Mouse (Mus musculus) 416B (cell line): ENCODE results near the gene Acap2.

ENCODE experiments used
- DNase-seq: peaks from one replicate; pipeline ENCODE4 v3.0.0; 2011; ENCODE audit warnings: low read depth

Acap2 gene

DNA sequence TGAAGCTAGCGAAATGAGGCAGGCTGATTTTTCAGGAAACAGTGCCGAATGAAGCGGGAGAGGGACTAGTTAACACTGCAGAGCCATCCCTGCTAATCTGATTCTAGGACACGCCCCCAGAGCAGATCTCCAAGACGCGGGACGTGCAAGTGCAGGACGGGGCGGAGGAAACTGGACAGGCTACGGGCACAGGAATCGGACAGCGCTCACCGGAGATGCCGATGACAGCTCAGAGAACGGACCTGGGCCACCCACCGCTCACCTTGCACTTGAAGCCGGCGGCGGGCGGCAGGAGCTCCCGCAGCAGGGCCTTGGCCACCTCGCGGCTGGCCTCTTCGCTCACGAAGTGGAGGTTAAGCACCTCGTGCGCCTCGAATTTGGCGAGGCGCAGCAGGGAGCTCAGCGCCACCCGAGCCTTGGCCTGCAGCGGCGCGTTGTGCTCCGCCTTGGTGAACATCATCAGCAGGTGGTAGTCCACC lies 120.4 kb downstream of the Acap2 start:
- peak; percentile 82 for DNase-seq

DNA sequence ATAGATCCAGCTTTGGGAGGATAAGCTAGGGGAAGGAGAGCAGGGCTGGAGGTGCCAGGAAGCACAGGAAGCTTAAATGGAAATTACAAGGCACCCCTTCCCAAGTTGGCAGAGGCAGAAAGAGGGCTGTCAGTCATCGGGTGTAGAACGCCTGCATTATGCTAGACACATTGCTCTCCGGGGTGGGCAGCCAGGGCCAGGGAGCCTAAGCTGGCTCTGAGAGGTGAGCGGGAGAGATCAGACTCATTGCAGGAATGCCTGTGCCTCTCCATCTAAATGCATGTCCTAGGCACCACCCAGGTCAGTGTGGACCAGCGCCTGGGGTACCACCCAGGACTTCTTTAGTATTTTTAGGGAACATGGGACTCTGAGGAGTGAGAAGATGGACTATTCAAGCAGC lies 123.6 kb downstream of the Acap2 start:
- DNase-seq, result no peak

DNA sequence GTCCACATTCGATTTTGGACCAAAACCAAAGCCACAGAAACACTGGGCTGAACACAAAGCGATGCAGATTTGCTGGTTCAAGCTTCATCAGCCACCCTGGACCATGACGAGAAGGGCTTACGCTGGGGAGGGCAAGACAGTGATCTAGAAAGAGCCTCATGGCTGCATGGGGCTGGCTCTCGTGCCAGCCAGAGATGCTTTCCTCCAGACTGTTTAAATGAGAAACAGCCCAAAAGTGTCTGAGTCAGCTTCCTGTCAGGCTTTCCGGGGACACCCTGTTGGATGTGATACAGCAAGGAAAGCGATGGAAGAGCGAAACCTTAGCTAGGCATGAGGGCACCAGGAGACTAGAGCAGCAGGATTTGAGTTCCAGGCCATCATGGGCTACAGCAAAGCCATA lies 124.6 kb downstream of the Acap2 start:
- DNase-seq, result peak; percentile 46

DNA sequence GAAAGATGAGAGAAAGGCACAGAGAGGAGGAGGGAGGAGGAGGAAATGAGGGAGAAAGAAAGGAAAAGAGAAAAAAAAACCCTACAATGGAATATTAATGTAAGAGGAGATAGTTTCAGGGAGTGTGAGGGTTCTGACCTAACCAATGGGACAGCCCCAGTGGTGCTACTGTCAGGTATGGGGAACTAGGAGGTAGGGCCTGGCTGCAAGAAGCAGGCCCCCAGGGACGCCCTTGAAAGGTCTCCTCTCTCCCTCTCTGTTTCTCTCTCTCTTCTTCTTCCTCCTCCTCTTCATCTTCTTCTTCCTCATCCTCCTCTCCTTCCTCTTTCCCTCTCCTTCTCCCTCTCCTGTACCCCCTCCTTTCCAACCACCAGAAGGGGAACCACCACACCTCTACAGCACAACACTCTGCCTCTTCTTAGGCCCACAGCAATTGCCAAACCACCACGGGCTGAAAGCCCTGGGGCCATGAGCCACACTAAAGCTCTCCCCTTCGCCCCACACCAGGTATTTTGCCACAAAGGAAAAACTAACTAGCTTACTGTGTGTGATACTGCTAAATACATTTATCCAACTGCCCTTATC lies 126.6 kb downstream of the Acap2 start:
- no peak for DNase-seq

DNA sequence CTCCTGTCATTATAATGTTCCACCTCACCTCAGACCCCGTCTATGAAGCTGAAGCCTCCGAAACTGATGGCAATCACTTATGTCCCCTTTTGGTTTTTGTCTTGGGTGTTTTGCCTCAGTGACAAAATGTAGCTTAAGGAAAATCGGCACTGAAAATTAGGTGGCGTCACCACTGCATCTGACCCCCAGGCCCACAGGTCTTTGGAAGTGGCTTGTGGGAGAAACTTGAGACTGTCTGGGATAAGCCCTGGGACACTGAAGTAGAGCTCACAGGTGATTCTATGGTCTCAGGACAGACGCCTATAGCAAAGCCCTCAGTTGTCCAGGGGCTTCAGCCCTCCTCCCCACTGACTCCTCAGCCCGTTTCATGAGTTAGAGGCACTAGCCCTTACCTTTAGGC lies 129.3 kb downstream of the Acap2 start:
- no peak for DNase-seq

DNA sequence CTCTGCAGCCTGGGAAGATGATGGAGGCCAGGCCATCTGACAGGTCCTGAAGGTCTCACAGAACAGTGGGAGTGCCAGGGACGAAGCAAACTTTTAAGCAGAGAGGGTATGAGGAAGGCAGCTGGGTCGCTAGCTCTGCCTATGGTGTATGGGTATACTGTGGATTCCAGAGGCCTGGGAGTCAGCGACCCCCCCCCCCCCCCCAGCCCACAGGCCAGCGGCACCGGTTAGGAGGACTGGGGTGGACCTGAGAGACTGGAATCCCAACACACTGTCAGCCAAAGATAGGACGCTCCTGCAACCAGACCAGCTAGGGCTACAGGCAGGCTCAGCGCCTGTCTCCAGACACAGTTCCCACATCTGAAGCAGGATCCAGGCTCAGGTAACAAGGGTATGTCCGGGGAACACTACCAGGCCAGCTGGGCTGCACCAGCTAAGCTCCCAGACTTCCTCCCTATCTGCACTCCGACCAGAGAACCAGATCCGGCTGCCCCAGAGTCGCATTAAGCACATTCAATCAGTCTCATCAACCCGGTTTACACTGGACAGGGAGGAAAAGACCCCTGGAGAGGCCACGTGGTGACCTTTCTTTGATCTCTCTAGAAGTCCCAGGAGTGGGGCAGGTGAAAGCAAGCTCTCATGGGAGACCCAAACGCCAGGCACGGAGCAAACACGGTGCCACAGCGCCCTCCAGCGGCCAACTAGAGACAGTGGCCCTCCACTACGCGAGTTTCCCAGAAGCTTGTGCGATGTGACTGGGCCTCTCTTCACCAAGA lies 130.5 kb downstream of the Acap2 start:
- peak; percentile 87 for DNase-seq

DNA sequence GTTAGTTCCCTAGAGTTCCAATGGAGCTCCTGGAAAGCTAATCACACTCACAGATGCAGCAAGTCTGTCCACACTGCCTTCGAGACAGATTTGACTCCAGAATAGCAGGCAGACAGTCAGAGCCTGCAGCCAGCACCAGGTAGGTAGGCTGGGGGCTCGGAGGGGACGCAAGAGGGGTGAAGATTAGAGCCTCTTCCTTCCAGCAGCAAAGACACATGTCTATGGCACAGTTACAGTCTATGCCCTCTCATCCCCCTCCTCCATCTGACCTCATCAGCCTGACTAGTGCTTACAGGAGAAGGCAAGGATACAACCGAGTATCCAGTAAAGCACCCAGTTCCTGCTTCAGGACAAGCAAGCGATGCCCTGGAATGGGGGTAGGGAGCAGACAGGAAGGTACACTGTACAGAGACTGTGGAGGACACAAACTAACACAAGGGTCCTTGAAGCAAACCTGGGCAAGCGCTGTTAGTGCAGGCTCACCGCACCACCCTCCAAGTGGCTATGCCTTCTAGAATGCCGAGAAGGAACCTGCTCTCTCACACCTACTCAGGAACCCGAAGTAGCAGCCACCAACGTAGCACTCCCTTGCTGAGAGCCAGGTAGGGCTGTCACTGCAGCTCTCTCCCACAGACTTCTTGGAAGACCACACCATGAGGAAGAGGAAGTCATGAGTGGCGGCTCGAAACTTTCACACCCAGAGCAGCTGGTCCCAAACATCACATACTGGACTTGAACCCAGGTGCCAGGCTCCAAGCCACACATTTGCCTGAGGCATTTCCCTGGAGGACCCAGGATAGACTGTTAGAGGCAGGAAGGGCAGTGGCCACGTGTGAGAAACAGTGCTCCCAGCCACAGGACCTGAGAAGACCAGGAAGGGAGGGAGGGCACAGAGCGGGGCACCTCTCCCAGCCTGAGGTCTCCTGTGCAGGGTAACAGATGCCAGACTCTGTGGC lies 131.6 kb downstream of the Acap2 start:
- no peak for DNase-seq

DNA sequence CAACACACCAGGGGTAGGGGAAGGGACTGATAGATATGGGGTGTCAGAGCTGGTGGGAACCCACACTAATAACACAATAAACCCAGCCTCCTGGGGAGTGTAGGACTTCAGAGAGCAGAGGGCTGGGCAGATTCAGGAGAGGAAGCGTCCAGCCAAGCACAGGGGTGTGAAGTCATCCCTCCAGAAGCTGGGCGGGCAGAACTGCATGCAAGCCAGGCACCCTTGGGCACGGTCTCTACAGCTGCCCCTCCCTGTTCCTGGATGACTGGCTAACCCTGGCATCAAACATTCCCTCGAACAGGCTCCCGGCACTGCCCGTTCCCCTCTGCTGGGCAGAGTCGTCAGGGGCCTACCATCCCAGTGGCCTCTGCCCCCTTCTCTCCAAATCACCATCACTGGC lies 132.8 kb downstream of the Acap2 start:
- DNase-seq, result no peak

DNA sequence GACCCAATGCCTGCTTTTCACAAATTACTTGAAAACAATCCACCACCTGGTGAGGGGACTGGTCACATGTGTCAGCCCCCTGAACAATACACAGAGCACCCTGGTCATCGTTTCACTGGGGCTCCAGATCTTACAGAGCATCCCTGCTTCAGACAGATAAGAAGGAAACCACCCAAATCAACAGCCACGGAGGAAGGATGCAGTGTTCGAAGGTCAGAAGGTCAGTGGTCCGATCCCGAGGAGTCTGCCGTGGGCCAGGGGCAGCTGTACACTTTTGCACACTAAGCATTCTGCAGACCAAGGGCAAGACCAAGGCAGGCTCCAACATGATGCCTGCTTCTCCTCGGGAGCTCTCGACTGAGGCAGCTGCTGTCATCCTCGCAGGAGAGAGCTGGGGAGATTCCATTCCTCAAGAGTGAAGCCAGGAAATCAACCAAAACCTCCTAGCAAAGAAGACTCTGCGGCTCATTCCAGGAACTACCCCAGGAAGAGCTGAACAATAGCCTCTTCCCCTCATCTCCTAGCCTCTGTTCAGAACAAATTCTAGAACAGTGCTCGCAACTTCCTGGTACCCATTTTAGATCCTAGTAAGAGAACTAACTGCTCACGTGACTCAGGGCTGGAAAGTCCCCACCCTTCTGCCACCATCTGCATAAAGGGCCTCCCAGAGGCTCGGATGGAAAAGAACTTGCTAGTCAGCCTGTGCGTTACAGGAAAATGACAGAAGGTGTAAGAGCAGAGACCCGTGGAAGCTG lies 134.5 kb downstream of the Acap2 start:
- DNase-seq, result peak; percentile 74

DNA sequence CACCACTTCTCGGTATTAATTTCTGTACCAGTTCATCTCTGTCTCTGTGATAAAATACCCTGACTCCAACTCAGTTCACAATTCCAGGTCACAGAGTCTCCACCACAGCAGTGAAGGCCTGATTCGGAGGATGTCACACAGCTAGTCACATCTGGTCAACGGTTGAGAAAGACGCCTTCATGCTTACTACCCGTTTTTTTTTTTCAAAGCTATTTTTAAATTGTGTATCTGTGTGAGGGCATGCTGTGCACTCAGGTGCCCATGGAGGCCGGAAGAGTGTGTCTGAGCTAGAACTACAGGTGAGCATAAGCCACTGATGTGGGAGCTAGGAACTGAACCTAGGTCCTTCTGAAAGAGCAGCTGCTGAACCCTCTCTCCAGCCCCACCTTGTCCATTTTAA lies 136.3 kb downstream of the Acap2 start:
- no peak for DNase-seq

DNA sequence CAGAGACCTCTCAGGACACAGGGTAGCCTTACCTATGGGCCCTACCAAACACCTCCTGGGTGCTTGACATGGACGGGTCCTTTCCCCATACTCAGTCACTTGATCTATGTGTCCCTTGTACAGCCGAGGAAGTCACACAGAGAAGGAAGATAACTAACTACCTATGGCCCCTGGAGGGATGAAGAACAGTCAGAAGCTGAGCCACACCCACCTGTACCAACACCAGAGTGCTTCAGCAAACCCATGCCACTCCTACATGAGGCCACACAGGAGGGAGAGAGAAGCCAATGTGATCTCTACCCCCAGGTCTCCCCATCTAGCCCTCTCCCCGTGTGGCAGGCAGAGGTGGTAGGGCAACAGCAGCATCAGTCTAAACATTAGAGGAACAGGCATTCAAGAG lies 138.1 kb downstream of the Acap2 start:
- DNase-seq, result no peak

DNA sequence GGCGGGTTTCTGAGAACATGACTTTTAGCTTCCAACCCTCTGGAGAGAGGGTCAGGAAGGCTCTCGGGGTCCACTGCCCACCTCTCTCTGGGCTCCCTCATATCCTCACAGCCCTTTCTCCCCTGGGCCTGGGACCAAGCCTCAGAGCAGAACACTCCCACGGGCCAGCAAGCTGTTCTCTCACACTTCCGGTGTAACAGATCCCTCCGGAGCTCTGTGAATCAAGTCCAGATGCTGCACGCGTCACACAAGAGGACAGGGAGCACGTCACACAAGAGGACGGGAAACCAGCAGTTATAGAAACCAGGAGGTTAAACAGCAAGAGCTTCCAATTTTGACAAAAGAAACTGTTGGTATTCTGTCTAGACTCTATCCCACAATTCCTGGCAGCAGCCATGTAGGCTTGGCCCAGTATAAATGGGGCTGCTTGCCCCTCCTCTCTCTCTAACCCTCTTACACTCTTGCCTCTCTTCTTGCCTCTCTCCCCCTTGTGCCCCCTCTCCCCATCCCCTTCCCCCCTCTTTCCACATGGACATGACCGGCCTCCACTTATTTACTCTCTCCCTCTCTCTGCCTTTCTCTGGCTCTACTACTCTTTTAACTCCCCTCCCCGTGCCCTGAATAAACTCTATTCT lies 139.7 kb downstream of the Acap2 start:
- no peak for DNase-seq

DNA sequence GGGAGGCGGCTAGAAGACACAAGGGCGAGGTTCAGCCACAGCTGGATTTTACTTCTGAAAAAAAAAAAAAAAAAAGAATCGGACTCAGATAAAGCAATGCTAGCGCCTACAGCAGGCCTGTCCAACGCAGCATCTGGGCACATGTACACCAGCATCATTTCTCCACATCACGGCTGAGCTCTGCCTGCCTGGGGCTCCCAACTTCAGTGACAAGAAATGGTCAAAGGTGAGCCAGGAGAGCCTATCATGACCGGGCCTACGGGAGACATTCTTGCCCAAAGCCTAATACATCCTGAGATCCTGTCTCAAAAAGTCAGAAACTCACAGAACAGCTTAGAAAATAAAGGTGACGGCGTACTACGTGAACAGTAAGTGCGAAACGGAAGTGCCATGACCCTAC lies 140.3 kb downstream of the Acap2 start:
- no peak for DNase-seq

DNA sequence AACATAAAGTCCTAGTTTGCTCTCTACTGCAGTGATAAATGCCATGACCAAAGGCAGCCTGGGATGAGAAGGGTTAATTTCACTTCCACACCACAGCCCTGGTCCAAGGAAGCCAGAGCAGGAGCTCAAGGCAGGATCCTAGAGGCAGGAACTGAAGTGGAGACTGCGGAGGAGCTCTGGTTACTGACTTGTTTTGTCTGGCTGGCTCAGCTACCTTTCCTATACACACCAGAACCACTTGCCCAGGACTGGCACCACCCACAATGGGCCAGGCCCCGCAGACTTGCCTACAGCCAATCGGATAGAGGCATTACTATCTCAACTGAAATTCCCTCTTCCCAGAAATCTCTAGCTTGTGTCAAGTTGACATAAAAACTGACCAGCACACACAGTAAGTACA lies 140.8 kb downstream of the Acap2 start:
- no peak for DNase-seq

DNA sequence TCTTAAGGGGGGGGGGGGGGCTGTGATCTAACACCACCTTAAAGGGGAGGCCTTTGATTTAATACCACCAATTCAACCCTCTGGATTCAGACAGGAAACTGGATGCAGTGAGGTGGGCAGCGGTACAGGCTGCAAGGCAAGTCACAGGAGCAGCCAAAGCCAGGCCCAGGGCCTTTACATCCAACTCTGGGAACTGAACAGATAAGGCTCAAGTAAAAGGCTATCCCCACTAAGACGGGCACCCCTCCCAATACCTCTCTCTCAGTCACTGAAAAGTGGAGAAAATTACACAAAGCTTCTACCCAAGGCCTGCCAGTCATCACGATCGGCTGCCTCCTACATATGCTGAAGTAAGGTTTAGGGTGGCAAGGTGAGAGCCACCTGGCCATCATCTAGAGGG lies 141.3 kb downstream of the Acap2 start:
- no peak for DNase-seq

DNA sequence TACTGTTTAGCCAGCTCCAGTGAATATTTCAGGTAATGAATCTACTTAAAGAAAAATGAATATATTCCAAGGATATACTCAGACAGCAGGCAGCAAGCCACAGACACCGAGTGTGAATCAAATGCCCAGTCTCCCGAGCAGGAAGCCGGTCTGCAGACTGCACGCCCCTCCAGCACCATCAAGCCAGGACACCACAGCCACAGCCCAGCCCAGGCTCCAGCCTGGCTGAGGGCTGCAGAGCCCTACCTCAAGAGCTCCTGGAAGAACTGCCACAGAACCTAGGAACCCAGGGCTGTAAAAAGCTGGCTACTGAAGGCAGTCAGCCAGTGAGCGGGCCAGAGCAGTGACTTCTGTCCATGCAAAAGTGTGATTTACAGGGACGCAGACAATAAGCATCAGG lies 148.2 kb downstream of the Acap2 start:
- no peak for DNase-seq

DNA sequence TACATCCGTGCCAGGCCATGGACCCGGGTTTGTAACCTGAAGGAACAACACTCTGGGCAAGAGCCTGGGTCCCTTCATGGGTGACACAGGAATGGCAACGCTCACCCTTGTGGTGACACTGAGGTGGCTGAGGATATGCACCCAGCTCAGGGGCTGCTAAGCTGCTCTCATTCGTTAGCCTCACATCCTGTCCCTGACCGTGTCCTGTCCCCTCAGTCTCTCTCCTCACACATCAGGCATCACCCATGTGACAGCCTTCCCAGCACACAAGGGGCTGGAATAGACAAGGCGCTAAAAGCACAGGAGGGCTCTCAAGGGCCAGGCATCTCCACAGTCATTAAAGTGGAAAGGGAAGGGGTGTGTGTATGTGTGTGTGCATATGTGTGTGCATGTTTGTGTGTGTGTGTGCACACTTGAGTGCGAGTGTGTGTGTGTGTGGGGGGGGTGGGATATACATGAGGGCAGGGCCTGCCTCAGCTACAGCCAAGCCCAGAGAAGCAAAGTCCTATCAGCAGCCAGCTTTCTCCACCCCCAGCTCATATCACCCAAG lies 148.8 kb downstream of the Acap2 start:
- peak; percentile 21 for DNase-seq

DNA sequence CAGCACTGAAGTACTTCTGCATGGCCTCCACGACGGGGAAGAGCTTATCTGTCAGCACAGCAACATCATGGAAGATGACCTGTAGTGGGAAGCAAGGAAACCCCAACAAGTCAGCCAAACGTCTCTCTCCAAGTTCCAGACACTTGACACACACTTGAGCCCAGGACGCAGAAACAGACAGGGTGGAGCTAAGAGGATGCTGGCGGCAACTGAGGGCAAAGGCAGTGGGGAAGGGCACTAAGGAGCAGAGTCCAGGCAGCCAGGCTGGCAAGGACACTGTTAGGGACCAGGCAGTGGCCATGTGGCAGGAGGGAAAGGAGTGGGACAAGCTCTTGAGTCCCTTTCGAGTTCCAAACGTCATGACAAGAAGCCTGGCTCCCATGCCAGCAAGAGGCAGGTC lies 150.3 kb downstream of the Acap2 start:
- DNase-seq, result no peak

DNA sequence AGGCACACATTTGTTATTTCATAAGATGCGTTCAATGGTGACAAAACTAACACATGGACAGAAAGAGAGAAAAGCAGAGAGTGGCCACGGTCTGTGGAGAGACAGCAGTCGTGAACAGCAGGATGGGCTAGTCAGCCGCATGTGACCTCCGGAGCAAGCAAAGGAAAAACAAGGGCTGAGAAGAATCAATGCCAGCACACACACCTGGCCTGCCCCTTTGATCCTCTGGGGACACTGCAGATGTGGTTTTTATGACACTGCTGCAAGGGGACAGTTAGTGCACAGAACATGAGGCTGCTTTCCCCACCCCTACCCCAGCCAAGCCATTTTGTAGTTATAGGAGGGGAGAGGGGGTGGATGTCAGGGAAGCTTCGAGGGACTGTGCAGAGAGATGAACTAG lies 152.9 kb downstream of the Acap2 start:
- DNase-seq, result no peak

DNA sequence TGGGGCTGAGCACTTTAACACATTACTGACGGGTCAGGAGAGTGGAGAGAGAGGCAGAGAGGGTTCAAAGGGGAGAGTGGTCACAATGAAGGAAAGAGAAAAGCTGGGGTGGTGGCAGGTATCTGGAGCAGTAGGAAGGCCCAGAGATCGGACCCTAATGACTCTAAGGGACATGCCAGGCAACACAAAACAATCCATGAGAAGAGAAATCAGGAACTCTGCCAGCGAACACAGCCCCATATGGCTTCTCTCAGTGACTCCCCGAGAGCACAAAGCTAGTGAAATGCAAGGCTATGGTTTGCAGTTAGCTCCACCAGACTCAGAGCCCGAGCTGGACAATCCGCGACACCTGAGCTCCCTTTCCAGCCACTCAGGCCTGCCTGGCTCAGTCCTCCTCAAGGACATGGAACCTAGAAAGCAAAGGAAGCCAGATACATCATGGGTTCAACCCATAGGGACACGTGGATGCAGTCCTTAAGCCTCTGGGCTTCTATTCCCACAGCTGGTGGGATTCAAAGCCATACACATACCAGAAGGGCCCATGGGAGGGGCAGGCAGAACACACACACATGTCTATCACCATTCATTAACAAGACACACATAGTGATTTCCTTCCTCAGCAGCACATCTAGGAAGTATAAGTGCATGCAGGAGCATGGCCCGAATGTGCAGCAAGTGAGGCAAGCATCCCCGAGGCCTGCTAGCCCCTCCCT lies 153.7 kb downstream of the Acap2 start:
- no peak for DNase-seq
